Mouse (Mus musculus) forebrain, embryonic 13.5 days (tissue): Measurements from ENCODE around the gene Dis3l2. TPM values are rescaled to one million over a fixed set of nuclear protein-coding genes. Genes with fewer than 3 reads are reported as not detected.

Source experiments
- ATAC-seq: fragments of 200-750 bp; cut with Nextera tagmentation; 2 replicates; pipeline ENCODE4 v1.8.0; 2017
- H3K27ac ChIP-seq: fragments of 300-500 bp; sonication (generic); 2 replicates; pipeline ENCODE4 v1.5.1; 2015; ENCODE audit warnings: inconsistent platforms, mild to moderate bottlenecking, moderate library complexity
- H3K27me3 ChIP-seq: fragments of 300-500 bp; sonication (generic); 2 replicates; pipeline ENCODE4 v1.6.1; 2015; ENCODE audit warnings: mild to moderate bottlenecking, inconsistent platforms
- H3K36me3 ChIP-seq: fragments of 300-500 bp; sonication (generic); 2 replicates; pipeline ENCODE4 v1.6.1; 2015; ENCODE audit warnings: mild to moderate bottlenecking, inconsistent platforms; ENCODE audit not compliant: poor library complexity, severe bottlenecking
- H3K4me1 ChIP-seq: fragments of 300-500 bp; sonication (generic); 2 replicates; pipeline ENCODE4 v1.6.1; 2015; ENCODE audit warnings: inconsistent platforms
- H3K4me2 ChIP-seq: fragments of 300-500 bp; sonication (generic); 2 replicates; pipeline ENCODE4 v1.6.1; 2015; ENCODE audit warnings: inconsistent platforms, mild to moderate bottlenecking, moderate library complexity
- H3K4me3 ChIP-seq: fragments of 300-500 bp; sonication (generic); 2 replicates; pipeline ENCODE4 v1.5.1; 2015; ENCODE audit warnings: mild to moderate bottlenecking, inconsistent platforms
- H3K9ac ChIP-seq: fragments of 300-500 bp; sonication (generic); 2 replicates; pipeline ENCODE4 v1.6.1; 2015; ENCODE audit warnings: mild to moderate bottlenecking, inconsistent platforms
- H3K9me3 ChIP-seq: fragments of 300-500 bp; sonication (generic); replicated peaks from 2 replicates; pipeline ENCODE4 v1.6.1; 2016; ENCODE audit warnings: inconsistent platforms
- WGBS: fragments of 180-500 bp; shearing (Covaris S2); methylation state at CpG from one replicate; pipeline ENCODE4 v1.1.7; 2015; 5-methylcytosine and 5-hydroxymethylcytosine counted together
- polyA plus RNA-seq: library from polyadenylated mRNA; unstranded; fragments of >200 nt; fragmentation: Nextera tagmentation; extraction: Ambion mirVana; gene quantifications from 2 replicates; pipeline ENCODE4 v1.2.1, GENCODE M21; 2015

The Dis3l2 gene
- polyA plus RNA-seq, 1 experiment from 2014 or later: 35.8 TPM

GRCm38 (mm10) chr1:86859371-86859770 is 155.8 kb downstream of the Dis3l2 start:
- Histone ChIP-seq H3K4me3 (no peak overlapping the region), H3K4me1 (no peaks in the 10 kb centered on the region), H3K9ac (no peak overlapping the region), H3K36me3 (peaks cover 21% of the 10 kb centered on the region), H3K9me3 (no peaks in the 10 kb centered on the region), H3K27me3 (no peaks in the 10 kb centered on the region), H3K4me2 (no peak overlapping the region), H3K27ac (no peak overlapping the region)
- ATAC-seq: no peak
- 61% methylated on average over 1 of the region's 1 CpGs for WGBS

- no peak overlapping the region for H3K9ac ChIP-seq
- no peaks in the 10 kb centered on the region for H3K9me3 ChIP-seq
- H3K27ac ChIP-seq: no peak overlapping the region
- H3K36me3 ChIP-seq: peaks cover 7% of the 10 kb centered on the region; the same call in 1 of the 2 replicates
- H3K4me2 ChIP-seq: no peak overlapping the region
- no peaks in the 10 kb centered on the region for H3K27me3 ChIP-seq
- H3K4me1 ChIP-seq: no peaks in the 10 kb centered on the region
- H3K4me3 ChIP-seq: no peak overlapping the region
- WGBS: 79% methylated on average over 2 of the region's 2 CpGs
- ATAC-seq: no peak
Measured at GRCm38 (mm10) chr1:86873745-86874144, 170.1 kb downstream of the Dis3l2 start.

DNA sequence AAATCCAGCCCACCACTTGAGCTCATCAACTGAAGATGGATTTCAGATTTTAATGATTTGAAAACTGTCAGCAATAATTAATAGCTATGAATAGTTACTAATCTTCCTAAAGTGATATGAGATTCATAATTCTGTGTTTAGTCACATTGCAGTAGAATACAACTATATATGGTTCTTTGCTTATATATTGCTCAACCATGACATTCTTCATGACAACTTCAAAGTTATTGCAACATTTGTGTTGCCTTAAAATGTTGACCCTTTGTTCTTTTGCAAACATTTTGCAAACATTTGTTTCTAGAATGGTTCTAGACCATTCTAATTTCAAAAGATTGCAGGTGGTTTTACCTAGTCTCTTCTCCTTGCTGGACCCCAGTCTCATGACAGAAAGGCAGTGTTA is 175.1 kb downstream of the Dis3l2 start:
- Histone ChIP-seq H3K4me1 (no peaks in the 10 kb centered on the region), H3K27me3 (no peaks in the 10 kb centered on the region), H3K4me2 (no peak overlapping the region), H3K36me3 (peaks cover 13% of the 10 kb centered on the region), H3K27ac (no peak overlapping the region), H3K9ac (no peak overlapping the region), H3K9me3 (no peaks in the 10 kb centered on the region), H3K4me3 (no peak overlapping the region)
- no peak for ATAC-seq

GRCm38 (mm10) chr1:86879547-86879946 is 175.9 kb downstream of the Dis3l2 start:
- WGBS: 94% methylated on average over 2 of the region's 2 CpGs
- Histone ChIP-seq H3K4me1 (no peaks in the 10 kb centered on the region), H3K27ac (no peak overlapping the region), H3K4me3 (no peak overlapping the region), H3K9ac (no peak overlapping the region), H3K27me3 (no peaks in the 10 kb centered on the region), H3K36me3 (peaks cover 13% of the 10 kb centered on the region), H3K4me2 (no peak overlapping the region), H3K9me3 (no peaks in the 10 kb centered on the region)
- no peak for ATAC-seq

- WGBS: 98% methylated on average over 1 of the region's 1 CpGs
- no peak overlapping the region for H3K9ac ChIP-seq
- H3K4me3 ChIP-seq: no peak overlapping the region
- ATAC-seq: no peak
- H3K4me2 ChIP-seq: no peak overlapping the region
- H3K9me3 ChIP-seq: no peaks in the 10 kb centered on the region
- no peaks in the 10 kb centered on the region for H3K4me1 ChIP-seq
- H3K27ac ChIP-seq: no peak overlapping the region
- H3K27me3 ChIP-seq: no peaks in the 10 kb centered on the region
- no peaks in the 10 kb centered on the region for H3K36me3 ChIP-seq
Measured at GRCm38 (mm10) chr1:86887060-86887459, 183.5 kb downstream of the Dis3l2 start.

DNA sequence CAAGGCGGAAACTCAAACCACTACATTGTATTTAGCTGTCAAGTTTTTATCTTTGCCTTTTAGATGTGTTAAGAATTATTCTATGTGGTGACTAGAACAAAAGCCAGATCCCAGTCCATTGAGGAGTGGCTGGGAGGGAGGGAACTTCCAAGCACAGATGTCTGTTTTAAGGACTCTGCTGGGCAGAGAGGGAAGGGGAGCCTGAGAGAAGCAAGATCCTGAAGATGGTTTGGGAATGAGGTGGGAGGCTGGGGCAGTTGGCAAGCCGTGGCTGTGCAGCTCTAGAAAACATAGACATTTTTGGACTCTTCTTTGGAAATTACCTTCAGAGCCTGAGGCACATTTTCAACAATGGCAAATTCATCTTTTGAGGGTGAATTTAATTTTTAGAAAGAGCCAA is 208.9 kb downstream of the Dis3l2 start:
- ATAC-seq: no peak
- Histone ChIP-seq H3K27me3 (no peaks in the 10 kb centered on the region), H3K9me3 (no peaks in the 10 kb centered on the region)

GRCm38 (mm10) chr1:86913896-86914295 is 210.3 kb downstream of the Dis3l2 start:
- peaks cover 10% of the 10 kb centered on the region for H3K4me1 ChIP-seq
- no peaks in the 10 kb centered on the region for H3K27me3 ChIP-seq
- no peak overlapping the region for H3K4me2 ChIP-seq
- no peak overlapping the region for H3K4me3 ChIP-seq
- H3K9ac ChIP-seq: no peak overlapping the region
- H3K27ac ChIP-seq: no peak overlapping the region
- ATAC-seq: no peak
- no peaks in the 10 kb centered on the region for H3K36me3 ChIP-seq
- H3K9me3 ChIP-seq: no peaks in the 10 kb centered on the region
- 92% methylated on average over 3 of the region's 3 CpGs for WGBS

More for the DNA sequence above, 208.9 kb downstream of the Dis3l2 start:
- 94% methylated on average over 2 of the region's 2 CpGs for WGBS
- Histone ChIP-seq H3K4me3 (no peak overlapping the region), H3K4me1 (peaks cover 10% of the 10 kb centered on the region), H3K36me3 (no peaks in the 10 kb centered on the region), H3K9ac (no peak overlapping the region), H3K4me2 (no peak overlapping the region), H3K27ac (no peak overlapping the region)

- Histone ChIP-seq H3K4me3 (no peak overlapping the region), H3K27me3 (no peaks in the 10 kb centered on the region), H3K27ac (no peak overlapping the region), H3K9ac (no peak overlapping the region), H3K9me3 (no peaks in the 10 kb centered on the region), H3K36me3 (no peaks in the 10 kb centered on the region), H3K4me1 (peaks cover 10% of the 10 kb centered on the region), H3K4me2 (no peak overlapping the region)
- no peak for ATAC-seq
- WGBS: 98% methylated on average over 2 of the region's 2 CpGs
Measured at GRCm38 (mm10) chr1:86914697-86915096, 211.1 kb downstream of the Dis3l2 start.

DNA sequence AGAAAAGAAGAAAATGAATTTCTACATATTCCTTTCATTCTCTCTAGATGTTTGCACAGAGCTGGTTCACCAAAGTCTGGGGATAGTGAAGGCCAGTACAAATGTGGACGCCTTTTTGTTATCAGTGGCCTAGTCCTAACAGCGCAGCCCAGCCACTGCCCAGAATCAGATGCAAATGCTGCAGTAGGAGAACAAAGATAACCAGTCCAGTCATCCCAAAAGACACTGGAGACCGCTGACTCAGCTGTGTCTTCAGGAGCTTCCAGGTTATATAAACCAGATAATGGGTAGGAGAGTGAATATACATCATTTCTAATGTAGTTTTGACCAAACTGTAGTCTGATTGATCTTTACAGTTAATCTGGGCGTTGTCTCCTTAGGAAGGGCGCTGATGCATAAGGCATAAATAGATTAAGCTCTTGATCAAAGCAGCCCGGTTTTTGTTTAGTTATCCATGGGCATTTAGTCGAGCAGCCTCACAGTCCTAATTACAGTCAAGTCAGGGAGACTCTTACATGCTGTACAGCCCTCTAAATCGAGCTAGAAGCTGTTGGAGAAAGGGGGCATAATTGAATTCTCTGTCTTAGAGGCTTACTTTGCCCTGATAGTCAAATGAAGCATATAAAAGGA is 212.9 kb downstream of the Dis3l2 start:
- no peaks in the 10 kb centered on the region for H3K27me3 ChIP-seq

DNA sequence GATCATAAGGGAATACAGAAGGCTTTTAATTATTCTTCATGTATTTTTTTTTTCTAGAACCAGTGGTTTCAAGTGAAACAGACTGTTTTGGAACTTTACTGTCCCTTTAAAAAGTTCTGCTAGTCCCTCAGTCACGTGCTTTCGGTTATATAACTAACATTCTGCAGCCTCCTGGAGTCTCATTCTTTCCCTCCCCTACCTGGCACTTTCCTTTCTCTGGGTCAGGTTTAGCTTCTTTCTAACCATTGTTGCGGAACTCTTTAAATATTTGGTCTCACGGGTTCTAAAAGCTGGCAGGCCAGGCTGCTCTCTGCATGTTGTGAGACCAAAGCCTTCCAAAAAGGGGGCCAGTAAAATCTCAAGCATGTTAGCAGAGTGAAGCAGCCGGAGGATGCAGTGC is 222.2 kb downstream of the Dis3l2 start:
- Histone ChIP-seq H3K27me3 (no peaks in the 10 kb centered on the region), H3K9me3 (no peaks in the 10 kb centered on the region), H3K4me1 (no peaks in the 10 kb centered on the region), H3K4me3 (no peak overlapping the region), H3K27ac (no peak overlapping the region), H3K9ac (no peak overlapping the region), H3K4me2 (no peak overlapping the region), H3K36me3 (peaks cover 2% of the 10 kb centered on the region; the same call in 1 of the 2 replicates)
- WGBS: 64% methylated on average over 5 of the region's 5 CpGs
- no peak for ATAC-seq

More for the DNA sequence above, 212.9 kb downstream of the Dis3l2 start:
- H3K4me1 ChIP-seq: peaks cover 10% of the 10 kb centered on the region
- no peak overlapping the region for H3K4me3 ChIP-seq
- H3K36me3 ChIP-seq: no peaks in the 10 kb centered on the region
- H3K9ac ChIP-seq: no peak overlapping the region
- no peak for ATAC-seq
- no peak overlapping the region for H3K4me2 ChIP-seq
- H3K27ac ChIP-seq: no peak overlapping the region
- H3K9me3 ChIP-seq: no peaks in the 10 kb centered on the region
- 47% methylated on average over 8 of the region's 8 CpGs for WGBS

GRCm38 (mm10) chr1:86931606-86932379 is 228.2 kb downstream of the Dis3l2 start:
- H3K4me1 ChIP-seq: no peaks in the 10 kb centered on the region

DNA sequence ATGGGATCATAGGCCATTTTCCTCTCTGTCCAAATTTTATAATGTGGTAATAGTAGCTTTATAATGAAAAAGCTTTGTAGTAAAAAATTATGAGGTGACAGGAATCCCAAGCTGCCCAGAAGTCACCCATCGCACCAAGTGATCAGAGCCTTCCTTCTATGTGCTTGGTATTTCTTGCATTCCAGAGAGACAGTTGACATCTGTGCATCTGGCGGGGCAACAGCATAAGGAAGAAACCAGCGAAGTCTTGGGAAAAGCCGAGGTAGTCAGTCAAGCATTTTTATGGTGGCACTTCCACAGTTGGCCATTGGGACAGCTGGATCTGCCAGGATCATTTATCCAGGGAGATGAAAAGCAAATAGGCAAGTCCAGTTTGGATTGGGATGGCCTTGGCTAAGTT is 229.2 kb downstream of the Dis3l2 start:
- WGBS: 94% methylated on average over 4 of the region's 4 CpGs
- Histone ChIP-seq H3K27ac (no peak overlapping the region), H3K27me3 (no peaks in the 10 kb centered on the region), H3K4me3 (no peak overlapping the region), H3K4me2 (no peak overlapping the region), H3K4me1 (no peaks in the 10 kb centered on the region), H3K36me3 (peaks cover 13% of the 10 kb centered on the region; the same call in 1 of the 2 replicates), H3K9me3 (no peaks in the 10 kb centered on the region), H3K9ac (no peak overlapping the region)
- ATAC-seq: no peak

More at GRCm38 (mm10) chr1:86931606-86932379, 228.2 kb downstream of the Dis3l2 start:
- H3K4me3 ChIP-seq: no peak overlapping the region
- H3K9ac ChIP-seq: no peak overlapping the region
- no peak for ATAC-seq
- H3K4me2 ChIP-seq: no peak overlapping the region
- no peaks in the 10 kb centered on the region for H3K27me3 ChIP-seq
- H3K27ac ChIP-seq: no peak overlapping the region
- no peaks in the 10 kb centered on the region for H3K9me3 ChIP-seq
- WGBS: 92% methylated on average over 4 of the region's 4 CpGs
- H3K36me3 ChIP-seq: peaks cover 13% of the 10 kb centered on the region; the same call in 1 of the 2 replicates
